Mouse (Mus musculus): ENCODE data around the gene Mapre3.
A peak's percentile ranks its signal among the peaks of the same experiment; 100 is the strongest.
"Not testable (repeated sequence)": the region's sequence is repeated elsewhere in the genome, so short reads cannot be mapped to it uniquely, and the experiment has no call there.

The Mapre3 gene

GRCm38 (mm10) chr5:30879347-30879943, 65.0 kb downstream of the Mapre3 start:
- Histone ChIP-seq H3K4me1 (replicated peaks; ENCODE audit: low read depth, low read length) (peaks cover 48% of the 10 kb centered on the region), H3K9me3 (ENCODE audit: low read length) (no peaks in the 10 kb centered on the region), H3K4me3 (replicated peaks; ENCODE audit: low read length) (no peak overlapping the region), H3K27me3 (ENCODE audit: insufficient read depth, low read length) (no peaks in the 10 kb centered on the region), H3K36me3 (ENCODE audit: insufficient read depth, low read length) (peaks cover 37% of the 10 kb centered on the region)
- TF ChIP-seq POU5F1 (IDR thresholded peaks at IDR 0.05; ENCODE audit: borderline replicate concordance, low read length) (no peak), CTCF (conservative IDR thresholded peaks at IDR 0.05; ENCODE audit: low read length) (no peak), NANOG (IDR thresholded peaks at IDR 0.05; ENCODE audit: borderline replicate concordance, low read length) (no peak)

GRCm38 (mm10) chr5:30881839-30882238, 67.4 kb downstream of the Mapre3 start:
- not testable (repeated sequence) for H3K4me3 ChIP-seq (replicated peaks; ENCODE audit: low read length); H3K27me3 ChIP-seq (ENCODE audit: insufficient read depth, low read length)
- peaks cover 43% of the 10 kb centered on the region for H3K4me1 ChIP-seq (replicated peaks; ENCODE audit: low read depth, low read length)

GRCm38 (mm10) chr5:30886209-30886608, 71.8 kb downstream of the Mapre3 start:
- no peaks in the 10 kb centered on the region for H3K27me3 ChIP-seq (ENCODE audit: insufficient read depth, low read length)
- TF ChIP-seq POU5F1 (IDR thresholded peaks at IDR 0.05; ENCODE audit: borderline replicate concordance, low read length) (no peak), CTCF (conservative IDR thresholded peaks at IDR 0.05; ENCODE audit: low read length) (no peak), NANOG (IDR thresholded peaks at IDR 0.05; ENCODE audit: borderline replicate concordance, low read length) (no peak)
- H3K4me3 ChIP-seq (replicated peaks; ENCODE audit: low read length): no peak overlapping the region
- no peaks in the 10 kb centered on the region for H3K9me3 ChIP-seq (ENCODE audit: low read length)
- H3K4me1 ChIP-seq (replicated peaks; ENCODE audit: low read depth, low read length): peaks cover 35% of the 10 kb centered on the region
- peaks cover 13% of the 10 kb centered on the region for H3K36me3 ChIP-seq (ENCODE audit: insufficient read depth, low read length)

More at GRCm38 (mm10) chr5:30881839-30882238, 67.4 kb downstream of the Mapre3 start:
- peaks cover 13% of the 10 kb centered on the region for H3K36me3 ChIP-seq (ENCODE audit: insufficient read depth, low read length)
- not testable (repeated sequence) for H3K9me3 ChIP-seq (ENCODE audit: low read length)

GRCm38 (mm10) chr5:30886731-30887130, 72.3 kb downstream of the Mapre3 start:
- peaks cover 18% of the 10 kb centered on the region for H3K36me3 ChIP-seq (ENCODE audit: insufficient read depth, low read length)
- peaks cover 35% of the 10 kb centered on the region for H3K4me1 ChIP-seq (replicated peaks; ENCODE audit: low read depth, low read length)
- TF ChIP-seq POU5F1 (IDR thresholded peaks at IDR 0.05; ENCODE audit: borderline replicate concordance, low read length): no peak
- no peaks in the 10 kb centered on the region for H3K9me3 ChIP-seq (ENCODE audit: low read length)
- H3K27me3 ChIP-seq (ENCODE audit: insufficient read depth, low read length): no peaks in the 10 kb centered on the region
- peak overlapping the region; percentile 91 for H3K4me3 ChIP-seq (replicated peaks; ENCODE audit: low read length)

GRCm38 (mm10) chr5:30887331-30887761, 72.9 kb downstream of the Mapre3 start:
- TF ChIP-seq POU5F1 (IDR thresholded peaks at IDR 0.05; ENCODE audit: borderline replicate concordance, low read length): no peak
- no peak for TF ChIP-seq NANOG (IDR thresholded peaks at IDR 0.05; ENCODE audit: borderline replicate concordance, low read length)
- no peak for TF ChIP-seq CTCF (conservative IDR thresholded peaks at IDR 0.05; ENCODE audit: low read length)
- Histone ChIP-seq H3K27me3 (ENCODE audit: insufficient read depth, low read length) (no peaks in the 10 kb centered on the region), H3K36me3 (ENCODE audit: insufficient read depth, low read length) (peaks cover 24% of the 10 kb centered on the region), H3K4me1 (replicated peaks; ENCODE audit: low read depth, low read length) (peaks cover 35% of the 10 kb centered on the region), H3K9me3 (ENCODE audit: low read length) (no peaks in the 10 kb centered on the region), H3K4me3 (replicated peaks; ENCODE audit: low read length) (peak overlapping the region; percentile 91)

GRCm38 (mm10) chr5:30887858-30888336, 73.5 kb downstream of the Mapre3 start:
- peaks cover 29% of the 10 kb centered on the region for H3K36me3 ChIP-seq (ENCODE audit: insufficient read depth, low read length)
- H3K9me3 ChIP-seq (ENCODE audit: low read length): no peaks in the 10 kb centered on the region
- H3K4me3 ChIP-seq (replicated peaks; ENCODE audit: low read length): peak overlapping the region; percentile 91
- H3K27me3 ChIP-seq (ENCODE audit: insufficient read depth, low read length): no peaks in the 10 kb centered on the region
- TF ChIP-seq POU5F1 (IDR thresholded peaks at IDR 0.05; ENCODE audit: borderline replicate concordance, low read length): no peak
- no peak for TF ChIP-seq CTCF (conservative IDR thresholded peaks at IDR 0.05; ENCODE audit: low read length)
- TF ChIP-seq NANOG (IDR thresholded peaks at IDR 0.05; ENCODE audit: borderline replicate concordance, low read length): no peak
- peaks cover 35% of the 10 kb centered on the region for H3K4me1 ChIP-seq (replicated peaks; ENCODE audit: low read depth, low read length)

GRCm38 (mm10) chr5:30888337-30889087, 74.1 kb downstream of the Mapre3 start, which contains the start of gene Agbl5:
Gene Agbl5, plus strand, starts transcription at chr5:30888694.
- Histone ChIP-seq H3K27me3 (ENCODE audit: insufficient read depth, low read length) (no peaks in the 10 kb centered on the region), H3K4me3 (replicated peaks; ENCODE audit: low read length) (peak within 1 kb of the TSS; percentile 91), H3K36me3 (ENCODE audit: insufficient read depth, low read length) (peaks cover 36% of the 10 kb centered on the region), H3K4me1 (replicated peaks; ENCODE audit: low read depth, low read length) (peaks cover 40% of the 10 kb centered on the region), H3K9me3 (ENCODE audit: low read length) (no peaks in the 10 kb centered on the region)
- TF ChIP-seq NANOG (IDR thresholded peaks at IDR 0.05; ENCODE audit: borderline replicate concordance, low read length) (no peak), POU5F1 (IDR thresholded peaks at IDR 0.05; ENCODE audit: borderline replicate concordance, low read length) (no peak), CTCF (conservative IDR thresholded peaks at IDR 0.05; ENCODE audit: low read length) (no peak)

GRCm38 (mm10) chr5:30889088-30889754, 74.8 kb downstream of the Mapre3 start:
- no peaks in the 10 kb centered on the region for H3K27me3 ChIP-seq (ENCODE audit: insufficient read depth, low read length)
- H3K4me3 ChIP-seq (replicated peaks; ENCODE audit: low read length): peak overlapping the region; percentile 91
- peaks cover 43% of the 10 kb centered on the region for H3K36me3 ChIP-seq (ENCODE audit: insufficient read depth, low read length)
- TF ChIP-seq NANOG (IDR thresholded peaks at IDR 0.05; ENCODE audit: borderline replicate concordance, low read length) (no peak), CTCF (conservative IDR thresholded peaks at IDR 0.05; ENCODE audit: low read length) (no peak), POU5F1 (IDR thresholded peaks at IDR 0.05; ENCODE audit: borderline replicate concordance, low read length) (no peak)
- peaks cover 42% of the 10 kb centered on the region for H3K4me1 ChIP-seq (replicated peaks; ENCODE audit: low read depth, low read length)
- H3K9me3 ChIP-seq (ENCODE audit: low read length): no peaks in the 10 kb centered on the region

Measured in E14TG2a.4 (cell line).